Mouse (Mus musculus) right cerebral cortex, postnatal 4 days (tissue): ENCODE results near the gene Krt80.
"Not testable (repeated sequence)": the region's sequence is repeated elsewhere in the genome, so short reads cannot be mapped to it uniquely, and the experiment has no call there.

ENCODE experiments used
- DNase-seq: peaks from one replicate; pipeline ENCODE4 v3.0.0-alpha.2; 2022

Krt80 gene

GRCm38 (mm10) chr15:101339537-101339936, 30.4 kb downstream of the Krt80 start:
- DNase-seq = peak; percentile 98

- DNase-seq = no peak
These were observed 31.6 kb downstream of the Krt80 start for GRCm38 (mm10) chr15:101338359-101338758.

- no peak for DNase-seq
These were observed 33.3 kb downstream of the Krt80 start for GRCm38 (mm10) chr15:101336474-101337174.

- DNase-seq = no peak
These were observed 36.3 kb downstream of the Krt80 start for GRCm38 (mm10) chr15:101333648-101334047.

- no peak for DNase-seq
These were observed 36.8 kb downstream of the Krt80 start for GRCm38 (mm10) chr15:101333165-101333564.

- no peak for DNase-seq
These were observed 37.6 kb downstream of the Krt80 start for GRCm38 (mm10) chr15:101332370-101332769.

- no peak for DNase-seq
These were observed 38.9 kb downstream of the Krt80 start for GRCm38 (mm10) chr15:101331090-101331489.

- DNase-seq = no peak
These were observed 40.4 kb downstream of the Krt80 start for GRCm38 (mm10) chr15:101329564-101329892.

GRCm38 (mm10) chr15:101328876-101329563, 40.9 kb downstream of the Krt80 start:
- no peak for DNase-seq

- DNase-seq = peak; percentile 96
These were observed 42.7 kb downstream of the Krt80 start for GRCm38 (mm10) chr15:101327282-101327681.

- DNase-seq = no peak
These were observed 43.9 kb downstream of the Krt80 start for GRCm38 (mm10) chr15:101325991-101326534.

- not testable (repeated sequence) for DNase-seq
These were observed 45.6 kb downstream of the Krt80 start for GRCm38 (mm10) chr15:101324409-101324808.

- no peak for DNase-seq
These were observed 46.5 kb downstream of the Krt80 start for GRCm38 (mm10) chr15:101323511-101323910.

- DNase-seq = no peak
These were observed 47.3 kb downstream of the Krt80 start for GRCm38 (mm10) chr15:101322640-101323039.

- no peak for DNase-seq
These were observed 47.9 kb downstream of the Krt80 start for GRCm38 (mm10) chr15:101322106-101322505.

GRCm38 (mm10) chr15:101321126-101321525, 48.8 kb downstream of the Krt80 start:
- DNase-seq = no peak

GRCm38 (mm10) chr15:101320618-101321041, 49.3 kb downstream of the Krt80 start:
- no peak for DNase-seq

GRCm38 (mm10) chr15:101320010-101320617, 49.8 kb downstream of the Krt80 start:
- DNase-seq = no peak

- DNase-seq = no peak
These were observed 50.8 kb downstream of the Krt80 start for GRCm38 (mm10) chr15:101318889-101319765.

GRCm38 (mm10) chr15:101317814-101318500, 52.0 kb downstream of the Krt80 start:
- DNase-seq = no peak

GRCm38 (mm10) chr15:101316913-101317813, 52.8 kb downstream of the Krt80 start:
- DNase-seq = no peak
